Mouse (Mus musculus): ENCODE data around the gene Snx11.

Gene Snx11

DNA sequence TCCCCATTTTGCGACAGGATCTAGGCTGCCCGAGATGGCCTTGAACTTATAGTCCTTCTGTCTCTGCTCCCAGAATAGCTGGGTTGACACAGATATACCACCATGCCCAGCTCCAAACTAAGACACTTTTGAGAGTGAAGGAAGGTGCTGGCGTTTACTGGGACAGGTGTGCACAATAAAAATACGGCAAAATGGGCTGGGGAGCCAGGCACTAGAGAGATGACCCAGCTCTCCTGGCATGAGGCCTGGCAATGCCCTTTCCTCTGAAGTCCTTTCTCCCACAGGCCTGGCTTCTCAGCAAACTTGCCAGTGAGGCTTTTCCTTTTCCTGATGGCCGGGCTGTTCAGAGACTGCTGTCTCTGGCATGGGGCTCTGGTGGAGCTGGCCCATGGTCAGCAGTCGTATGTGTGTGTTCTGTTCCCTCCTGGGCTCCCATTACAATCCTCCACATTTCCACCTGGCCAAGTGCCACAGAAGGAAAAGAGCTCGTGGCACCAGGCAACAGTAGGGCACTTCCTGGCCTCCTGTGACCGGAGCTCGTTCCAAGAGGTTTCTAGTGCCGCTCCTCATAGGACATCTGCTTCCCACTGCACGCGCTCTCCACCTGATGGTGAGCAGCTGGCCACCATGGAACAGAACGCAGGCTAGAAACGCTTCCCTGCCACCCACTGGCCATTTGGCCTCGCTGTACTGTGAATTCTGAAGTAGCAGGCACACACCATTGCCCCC, 14.5 kb downstream of the Snx11 start:
- no peak for DNase-seq (ENCODE audit: low read depth, low spot score)

DNA sequence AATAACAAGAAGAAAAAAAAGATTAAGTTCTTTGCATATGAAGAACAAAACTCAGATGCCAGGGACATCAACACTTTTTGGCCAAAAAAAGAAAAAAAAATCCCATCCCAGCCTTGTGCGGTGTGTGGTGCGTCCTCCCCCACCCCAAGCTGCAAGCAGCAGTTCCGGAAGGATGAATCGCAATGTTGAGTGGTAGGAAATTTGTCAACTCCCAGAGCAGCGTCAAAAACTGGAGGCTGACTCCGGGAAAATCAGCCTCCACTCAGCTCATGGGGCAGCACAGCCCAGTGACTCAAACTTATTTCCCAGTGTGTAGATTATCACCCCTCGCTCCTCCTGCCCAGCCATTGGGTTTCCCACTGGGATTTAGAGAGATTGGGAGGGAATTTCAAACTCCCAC, 15.4 kb downstream of the Snx11 start:
- DNase-seq (ENCODE audit: low read depth, low spot score): no peak

DNA sequence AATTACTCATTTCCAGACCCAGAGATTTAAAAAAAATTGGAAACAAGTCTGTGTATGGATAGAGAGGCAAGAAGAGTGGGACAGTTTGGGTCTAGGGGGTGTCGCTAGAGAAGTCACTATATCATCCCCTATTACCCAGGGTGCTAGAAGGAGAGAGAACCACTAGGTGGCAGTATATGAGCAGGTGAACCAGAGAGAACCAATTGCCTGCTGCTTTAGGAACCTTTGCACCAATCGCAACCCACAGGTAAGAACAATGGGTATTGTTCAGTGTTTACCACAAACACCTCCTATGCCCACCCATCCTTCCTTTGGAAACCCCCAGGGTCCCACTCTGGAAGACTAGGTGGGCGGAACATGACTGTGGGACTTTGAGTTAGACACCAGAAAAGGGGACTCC, 17.3 kb downstream of the Snx11 start:
- DNase-seq (ENCODE audit: low read depth, low spot score): peak; percentile 65

DNA sequence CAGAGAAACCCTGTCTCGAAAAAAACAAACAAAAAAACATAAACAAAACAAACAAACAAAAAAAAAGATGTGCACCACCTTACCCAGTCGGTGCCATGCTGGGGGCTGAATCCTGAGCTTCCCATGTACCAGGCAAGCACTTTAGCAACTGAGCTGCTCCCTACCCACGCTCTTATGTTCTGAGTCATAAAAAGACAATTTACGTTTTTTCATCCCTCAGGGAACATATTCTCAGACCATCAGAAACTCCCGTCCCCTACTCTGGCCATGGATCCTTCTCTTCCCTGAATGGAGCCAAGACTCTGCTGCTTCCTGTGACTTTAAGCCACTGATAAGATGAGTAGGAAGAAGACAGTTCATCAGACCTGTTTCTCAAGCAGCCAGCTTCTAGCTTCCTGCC, 19.0 kb downstream of the Snx11 start:
- DNase-seq (ENCODE audit: low read depth, low spot score): no peak

DNA sequence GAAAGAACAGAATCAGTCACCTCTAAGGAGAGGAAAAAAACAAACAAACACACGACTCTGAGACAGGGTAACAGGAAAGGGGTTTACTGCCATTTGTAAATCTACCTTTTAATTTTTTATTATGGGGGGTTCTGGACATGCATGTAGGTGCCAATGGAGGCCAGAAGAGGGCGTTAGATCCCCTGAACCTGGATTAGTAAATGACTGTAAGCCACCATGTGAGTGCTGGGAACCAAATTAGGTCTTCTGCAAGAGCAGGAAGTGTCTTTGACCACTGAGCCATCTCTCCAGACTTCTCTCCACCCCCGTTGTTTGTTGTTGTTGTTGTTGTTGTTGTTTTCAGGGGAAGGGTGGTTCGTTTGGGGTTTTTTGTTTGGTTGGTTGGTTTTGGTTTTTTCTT, 19.9 kb downstream of the Snx11 start:
- DNase-seq (ENCODE audit: low read depth, low spot score): no peak

DNA sequence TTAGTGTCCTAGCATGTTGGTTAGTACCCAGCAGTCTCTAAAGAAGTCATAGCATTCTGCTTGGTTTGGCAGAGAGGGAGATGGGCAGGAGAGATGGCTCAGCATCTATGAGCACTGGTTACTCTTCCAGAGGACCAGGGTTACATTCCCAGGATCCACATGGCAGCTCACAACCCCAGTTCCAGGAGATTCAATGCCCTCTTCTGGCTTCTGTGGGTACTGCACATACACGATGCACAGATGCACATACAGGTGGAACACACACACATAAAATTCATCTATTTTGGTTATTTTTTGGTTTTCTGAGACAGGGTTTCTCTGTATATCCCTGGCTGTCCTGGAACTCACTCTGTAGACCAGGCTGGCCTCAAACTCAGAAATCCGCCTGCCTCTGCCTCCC, 22.1 kb downstream of the Snx11 start:
- no peak for DNase-seq (ENCODE audit: low read depth, low spot score)

DNA sequence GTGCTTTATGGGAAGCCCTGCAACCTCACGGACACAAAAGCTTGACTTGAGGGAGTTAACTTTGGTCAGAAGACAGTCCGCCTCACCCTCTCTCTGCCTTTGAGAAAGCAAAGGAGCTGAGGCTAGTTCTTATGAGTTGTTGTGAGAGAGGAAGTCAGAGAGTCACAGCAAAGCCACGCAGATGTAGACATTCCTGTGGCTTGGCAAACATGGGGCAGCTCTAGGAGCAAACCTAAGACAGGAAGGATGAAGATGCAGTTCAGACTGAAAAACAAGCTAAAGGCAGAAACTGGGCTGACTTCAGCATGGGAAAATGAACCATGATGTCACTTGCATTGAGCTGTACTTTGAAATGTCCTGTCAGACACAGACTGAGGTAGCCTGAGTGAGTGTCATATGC, 29.8 kb downstream of the Snx11 start:
- DNase-seq (ENCODE audit: low read depth, low spot score): no peak

DNA sequence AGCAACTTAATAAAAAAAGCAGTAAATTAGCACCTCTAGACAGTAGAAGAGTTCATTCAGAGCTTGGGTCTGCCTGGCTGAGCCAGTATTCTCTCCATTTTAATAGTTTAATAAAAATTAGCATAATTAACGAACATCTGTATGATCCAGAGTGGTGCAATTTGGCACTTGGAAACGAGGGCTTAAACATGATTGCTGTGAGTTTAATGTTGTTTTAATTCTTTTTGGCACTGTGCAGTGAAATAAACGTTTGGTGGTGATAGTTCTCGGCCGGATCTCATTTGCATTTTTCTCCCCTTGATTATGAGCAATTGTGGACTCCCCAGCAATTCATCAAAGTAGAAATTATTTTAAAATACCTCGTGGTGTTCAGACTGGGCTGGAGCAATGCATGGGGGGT, 30.7 kb downstream of the Snx11 start:
- no peak for DNase-seq (ENCODE audit: low read depth, low spot score)

DNA sequence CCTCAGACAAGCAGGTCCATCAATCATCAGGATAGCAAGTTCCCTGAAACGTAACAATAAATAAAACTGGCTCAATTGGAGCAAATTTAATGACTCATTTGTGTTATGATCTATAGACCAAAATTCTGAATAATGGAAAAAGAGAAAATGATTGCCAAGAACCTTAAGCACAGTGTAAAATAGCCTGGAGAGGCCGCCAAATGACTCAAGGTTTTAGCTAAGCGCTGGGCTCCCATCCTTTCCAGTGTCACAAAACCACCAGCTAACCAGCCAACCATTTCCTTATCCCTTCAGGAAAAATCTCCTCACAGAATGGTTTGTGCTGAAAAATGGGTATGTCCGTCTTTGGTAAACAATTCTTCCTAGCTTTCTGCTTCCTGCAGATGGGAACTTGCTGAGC, 33.5 kb downstream of the Snx11 start:
- DNase-seq (ENCODE audit: low read depth, low spot score): no peak

DNA sequence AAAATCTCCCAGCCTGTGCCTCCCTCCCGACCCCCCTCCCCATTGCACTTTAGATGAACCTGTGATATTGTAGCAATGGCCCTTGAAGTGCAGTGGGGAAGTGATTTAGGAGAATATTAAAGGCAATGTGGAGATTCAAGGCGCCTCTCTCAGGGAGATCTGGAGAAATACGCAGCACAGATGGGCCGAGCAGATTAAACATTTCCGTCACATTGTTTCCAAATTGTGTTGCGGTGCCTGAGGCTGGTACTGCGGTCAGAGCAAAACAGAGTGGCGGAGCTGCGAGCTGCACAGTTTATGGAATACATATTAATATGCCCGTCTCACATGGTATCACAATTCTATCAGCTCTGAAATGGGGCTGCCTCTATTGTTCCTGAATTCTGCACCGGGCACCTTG, 34.4 kb downstream of the Snx11 start:
- no peak for DNase-seq (ENCODE audit: low read depth, low spot score)

DNA sequence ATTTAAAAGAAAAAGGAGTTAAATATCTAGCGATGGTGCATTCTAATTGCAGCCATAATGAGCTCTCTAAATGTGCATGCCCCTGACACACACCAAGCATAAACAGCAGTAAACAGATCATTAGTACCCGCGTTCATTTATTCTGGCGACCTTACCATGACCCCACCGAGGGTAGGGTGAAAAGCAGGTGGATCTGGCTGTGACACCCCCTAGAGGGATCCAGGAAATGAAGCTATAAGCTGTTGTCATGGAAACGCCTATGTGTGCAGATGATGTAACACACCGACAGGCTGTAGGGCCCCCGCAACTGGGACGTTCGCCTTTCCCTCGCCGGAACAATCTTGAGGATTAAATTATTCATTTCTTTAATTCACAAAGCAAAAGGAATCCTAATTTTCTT, 35.4 kb downstream of the Snx11 start:
- DNase-seq (ENCODE audit: low read depth, low spot score): peak; percentile 21

DNA sequence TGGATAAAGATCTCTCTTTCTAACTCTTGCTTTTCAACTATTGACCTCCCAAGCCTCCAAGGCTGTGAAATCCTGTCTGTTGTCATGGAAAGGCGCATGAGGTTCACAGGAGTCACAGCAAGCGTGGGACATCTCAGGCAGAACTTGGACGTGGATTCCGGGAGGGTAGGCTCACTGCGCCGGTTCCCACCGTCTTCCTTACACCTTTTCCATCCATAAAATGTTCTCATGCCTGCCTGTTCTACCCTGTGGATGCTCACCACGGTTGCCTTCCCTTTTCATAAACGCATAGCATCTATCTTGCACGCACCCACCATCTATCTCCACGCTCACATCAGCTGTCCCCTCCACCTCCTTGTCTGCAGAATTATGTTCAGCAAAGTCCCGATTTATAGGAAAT, 36.6 kb downstream of the Snx11 start:
- DNase-seq (ENCODE audit: low read depth, low spot score): no peak

DNA sequence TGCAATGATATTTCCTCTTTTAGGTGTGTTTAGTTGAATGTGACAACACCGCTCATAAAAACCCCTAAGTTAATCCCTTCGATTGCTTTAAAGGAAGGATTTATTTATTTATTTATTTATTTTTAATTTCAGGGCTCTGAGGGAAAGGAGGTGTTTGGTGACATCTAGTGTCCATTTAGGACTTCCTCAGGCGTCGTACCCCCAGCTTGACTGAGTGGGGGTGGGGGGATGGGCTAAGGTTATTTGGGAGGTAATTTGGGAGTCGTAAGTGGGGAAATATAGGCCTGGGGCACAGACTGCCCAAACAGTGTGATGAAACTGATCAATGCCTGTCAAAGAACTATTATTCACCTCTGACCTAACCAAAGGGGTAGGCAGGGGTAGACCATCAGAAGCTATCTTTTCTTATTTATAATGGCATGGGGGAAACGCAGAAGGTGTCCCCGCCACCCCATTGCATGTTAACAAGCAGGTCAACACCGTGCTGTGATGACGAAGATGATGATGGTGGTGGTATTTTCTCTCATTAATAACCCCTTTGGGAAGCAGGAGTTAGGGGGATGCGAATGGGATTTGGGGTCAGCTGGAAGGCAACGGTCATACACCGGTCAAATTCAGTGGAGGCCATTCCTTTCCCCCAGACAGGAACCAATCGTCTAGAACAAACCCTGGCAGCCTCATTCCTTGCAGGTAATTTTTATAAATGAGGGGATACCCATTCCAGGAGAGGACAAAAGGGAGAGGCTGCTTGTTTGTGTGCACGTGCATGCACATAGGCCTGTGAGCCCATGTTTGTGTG, 39.5 kb downstream of the Snx11 start:
- DNase-seq (ENCODE audit: low read depth, low spot score): no peak

DNA sequence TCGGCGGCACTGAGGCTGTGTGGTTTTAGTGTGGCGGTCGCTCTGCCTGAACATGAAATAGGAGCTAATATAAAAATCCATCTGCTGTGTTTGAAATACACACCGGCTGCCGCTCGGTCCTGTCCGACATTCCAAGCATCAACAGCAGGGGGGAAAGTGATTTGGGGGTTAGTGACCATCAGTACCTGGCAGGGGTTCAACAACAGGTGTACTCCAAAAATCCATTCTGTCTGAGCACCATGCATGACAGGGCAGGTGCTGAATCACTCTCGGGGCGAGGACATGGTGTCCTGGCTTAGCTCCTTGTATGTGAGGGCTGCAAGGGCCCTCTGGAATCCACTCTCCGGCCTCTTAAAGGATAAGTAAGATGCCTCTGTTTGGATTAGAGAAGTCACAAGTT, 41.0 kb downstream of the Snx11 start:
- no peak for DNase-seq (ENCODE audit: low read depth, low spot score)

DNA sequence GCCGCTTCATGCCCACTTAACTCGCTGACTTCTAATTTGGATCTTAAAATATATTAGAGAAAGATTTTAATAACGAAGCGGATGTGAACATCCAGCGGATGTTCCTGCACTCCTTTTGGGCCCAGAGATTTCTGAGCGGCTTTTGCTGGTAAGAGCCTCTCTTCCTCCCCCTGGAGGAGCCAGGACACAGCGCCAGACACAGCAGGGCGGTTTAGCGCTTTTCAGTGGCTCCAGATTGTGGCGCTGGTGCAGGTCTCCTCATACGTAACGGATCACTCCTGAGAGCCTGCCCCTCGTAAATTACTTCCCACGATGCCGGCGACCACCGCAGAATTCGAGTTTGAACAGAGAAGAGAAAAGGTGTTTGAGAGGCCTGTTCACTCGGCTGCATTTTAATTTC, 41.5 kb downstream of the Snx11 start:
- peak; percentile 77 for DNase-seq (ENCODE audit: low read depth, low spot score)

DNA sequence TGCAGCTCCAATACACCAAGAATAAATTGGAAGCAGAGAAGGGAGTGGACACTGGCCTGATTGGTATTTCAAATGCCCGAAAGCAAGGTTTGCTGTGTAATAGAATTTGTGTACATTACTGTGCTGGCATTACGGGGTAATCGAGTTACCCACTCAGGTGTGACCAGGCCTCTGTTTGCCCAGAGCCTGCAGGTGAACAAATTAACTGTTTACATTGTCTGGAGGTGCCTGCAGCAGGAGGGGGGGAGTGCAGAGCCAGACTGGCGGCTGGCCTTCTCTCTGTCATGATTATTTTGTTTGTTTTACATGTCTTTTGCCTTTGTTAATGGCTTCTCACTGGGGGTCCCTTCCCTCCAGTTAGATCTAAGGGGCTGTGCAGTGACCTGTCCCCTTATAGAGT, 44.7 kb downstream of the Snx11 start:
- DNase-seq (ENCODE audit: low read depth, low spot score): no peak

DNA sequence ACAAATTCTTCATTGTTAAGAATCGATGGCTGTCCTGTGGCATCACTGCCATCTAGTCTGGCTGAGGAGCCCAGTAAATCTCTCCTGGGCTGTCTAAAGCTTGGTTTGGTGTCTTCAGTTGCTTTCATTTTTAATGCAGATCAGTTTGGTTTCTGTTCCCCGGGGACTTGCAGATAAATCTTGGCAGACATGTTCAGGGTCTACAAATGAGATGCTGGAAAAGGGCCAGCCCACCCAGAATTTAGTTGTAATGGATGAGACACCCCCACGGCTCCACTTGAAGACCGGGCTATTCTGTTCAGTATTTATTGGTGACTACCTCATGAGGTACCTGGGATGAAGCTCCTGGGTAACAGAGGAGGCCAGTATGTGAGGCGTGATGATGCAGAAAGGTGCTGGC, 47.0 kb downstream of the Snx11 start:
- no peak for DNase-seq (ENCODE audit: low read depth, low spot score)

DNA sequence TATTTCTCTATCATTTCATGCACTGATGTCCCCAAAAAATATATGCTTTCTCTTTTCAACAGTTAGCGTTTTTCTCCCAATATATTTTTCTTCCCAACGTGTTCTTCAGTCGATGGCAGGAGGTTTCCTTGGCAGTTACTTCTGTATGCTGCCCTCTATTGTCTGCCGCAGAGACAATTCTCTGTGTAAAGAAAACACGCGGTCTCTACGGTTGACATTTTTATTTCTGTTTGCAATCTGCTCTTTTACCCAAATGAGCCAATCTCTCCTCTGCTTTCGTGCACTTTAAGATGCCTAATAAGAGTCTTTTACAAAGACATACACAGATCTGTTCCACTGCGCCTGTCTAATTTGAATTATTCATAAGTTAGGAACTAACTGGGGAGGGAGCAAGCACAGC, 47.9 kb downstream of the Snx11 start:
- no peak for DNase-seq (ENCODE audit: low read depth, low spot score)

DNA sequence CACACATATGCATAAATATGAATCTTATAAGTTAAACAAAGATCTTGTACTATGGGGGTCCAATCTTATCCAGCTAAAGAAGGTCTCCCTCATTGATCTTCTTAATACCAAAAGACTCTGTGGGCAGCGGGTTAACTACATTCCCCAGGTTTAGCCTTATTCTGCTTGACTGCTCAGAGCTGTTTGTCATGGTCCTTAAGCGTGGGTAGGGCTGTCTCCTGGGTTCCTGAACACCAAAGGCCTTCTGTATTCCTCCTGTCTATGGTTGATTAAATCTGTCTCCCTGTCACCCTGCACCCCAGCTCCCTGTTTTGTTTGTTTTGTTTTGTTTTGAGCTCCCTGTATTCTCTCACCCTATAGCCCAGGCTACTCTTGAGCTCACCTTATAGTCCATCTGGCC, 48.8 kb downstream of the Snx11 start:
- no peak for DNase-seq (ENCODE audit: low read depth, low spot score)

DNA sequence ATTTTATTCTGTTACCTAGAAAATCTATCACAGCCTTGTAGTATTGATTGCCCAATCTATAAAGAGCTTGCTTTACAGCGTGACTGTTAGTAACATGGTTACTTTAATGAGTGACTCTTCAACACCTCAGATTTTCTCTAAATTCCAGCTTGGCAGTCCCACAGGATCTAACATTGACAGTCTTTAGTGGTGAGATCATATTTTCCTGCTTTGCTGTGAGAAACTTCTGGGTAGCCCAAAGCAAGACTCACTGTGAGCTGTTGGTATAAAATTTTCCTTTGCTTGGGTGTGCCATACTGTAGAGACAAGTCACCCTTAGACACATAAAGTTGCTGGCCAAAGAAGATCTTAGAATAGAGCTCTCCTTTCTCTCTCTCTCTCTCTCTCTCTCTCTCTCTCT, 51.5 kb downstream of the Snx11 start:
- DNase-seq (ENCODE audit: low read depth, low spot score): no peak

DNA sequence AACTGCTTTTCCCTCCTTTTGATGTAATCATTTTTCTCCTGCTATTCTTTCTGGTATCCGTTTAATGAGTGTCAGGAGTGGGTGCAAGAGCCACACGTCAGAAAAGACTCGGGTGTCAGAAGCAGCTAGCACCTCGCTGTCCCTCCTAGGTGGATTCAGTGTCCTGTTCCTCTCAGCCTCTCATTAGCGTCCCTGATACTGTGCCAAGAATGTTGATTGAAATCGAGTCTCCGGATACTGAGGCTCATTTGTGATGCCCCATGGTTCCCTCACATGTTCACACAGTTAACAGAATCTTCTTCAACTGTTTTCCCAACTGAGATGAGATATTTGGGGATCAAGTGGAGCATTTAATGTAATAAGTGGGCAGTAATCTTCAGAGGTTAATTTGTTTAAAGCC, 58.8 kb downstream of the Snx11 start:
- no peak for DNase-seq (ENCODE audit: low read depth, low spot score)

Data from forelimb bud, embryonic 11.5 days (tissue).